Mouse (Mus musculus): ENCODE data around the gene Rnf224. TPM values are rescaled to one million over a fixed set of nuclear protein-coding genes. Genes with fewer than 3 reads are reported as not detected.

Rnf224 gene
- polyA plus RNA-seq (2012): 0.12 and 0.18 TPM in 2 replicates

GRCm38 (mm10) chr2:25236614-25237013 lies at the start of gene Rnf224:
TSS of gene Rnf224 (minus strand) at chr2:25236787.

DNA sequence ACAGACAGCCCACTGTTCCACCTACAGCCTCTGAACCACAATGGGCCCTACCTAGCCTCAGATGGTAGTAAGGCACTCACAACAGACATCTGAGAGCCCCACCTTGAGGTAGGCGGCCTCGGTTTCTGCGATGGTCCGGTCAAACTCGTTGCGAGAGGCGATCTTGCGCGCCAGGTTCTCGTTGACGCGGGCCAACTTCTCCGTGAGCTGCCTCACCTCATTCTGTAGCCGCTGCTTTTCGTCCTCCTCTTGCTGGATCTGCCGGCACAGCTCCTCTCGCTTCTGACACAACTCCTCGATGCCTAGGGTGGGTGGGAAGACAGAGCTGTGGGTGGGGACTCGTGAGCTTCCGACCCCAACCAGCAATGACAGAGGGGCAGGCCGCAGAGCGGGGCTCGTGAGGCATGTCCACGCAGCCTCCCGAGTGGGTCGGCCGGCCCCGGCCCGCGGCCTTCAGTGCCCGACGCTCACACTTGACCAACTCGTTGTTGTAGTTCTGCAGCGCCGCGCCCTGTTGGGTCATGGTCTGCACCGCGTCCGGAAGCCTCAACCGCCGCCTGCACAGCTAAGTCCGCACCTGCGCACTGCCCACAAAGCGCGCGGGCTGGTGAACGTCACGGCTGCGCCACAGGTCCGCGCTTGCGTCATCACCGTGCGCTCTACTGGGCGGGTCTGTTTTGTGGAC lies 35.4 kb upstream of the Rnf224 start, which contains the start of the genes Ssna1 and Anapc2:
Gene Ssna1, minus strand, starts transcription at position 612 of the 685 bp plus-strand sequence.
Gene Anapc2, plus strand, starts transcription at position 652 of the 685 bp plus-strand sequence.

DNA sequence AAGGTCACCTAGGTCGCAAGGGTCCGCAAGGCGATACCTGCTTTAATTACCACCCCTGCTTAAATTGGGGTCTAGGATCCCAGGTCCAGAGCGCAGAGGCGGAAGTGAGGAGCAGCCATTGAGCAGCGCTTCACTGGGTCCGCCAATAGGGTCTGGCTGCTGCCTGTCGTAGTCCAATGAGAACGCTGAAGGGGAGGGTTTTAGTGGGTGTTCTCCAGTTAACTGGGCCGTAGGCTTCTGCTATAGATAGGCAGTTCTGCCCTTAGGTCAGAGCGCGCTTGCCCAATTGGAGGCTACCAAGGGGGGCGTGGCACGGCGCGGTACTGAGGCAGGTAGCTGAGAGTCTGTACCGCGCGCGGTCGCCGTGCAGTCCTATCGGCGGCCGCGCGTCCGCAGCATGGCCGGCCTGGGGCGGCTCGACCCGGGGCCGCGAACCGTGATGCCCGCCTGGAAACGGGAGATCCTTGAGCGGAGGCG lies 25.7 kb upstream of the Rnf224 start, which contains the start of gene Tprn:
Gene Tprn, plus strand, starts transcription at position 328 of the 477 bp plus-strand sequence.

GRCm38 (mm10) chr2:25255284-25255779 lies 18.7 kb upstream of the Rnf224 start, which contains the start of gene Tmem203:
TSS of gene Tmem203 (plus strand) at chr2:25255439.

DNA sequence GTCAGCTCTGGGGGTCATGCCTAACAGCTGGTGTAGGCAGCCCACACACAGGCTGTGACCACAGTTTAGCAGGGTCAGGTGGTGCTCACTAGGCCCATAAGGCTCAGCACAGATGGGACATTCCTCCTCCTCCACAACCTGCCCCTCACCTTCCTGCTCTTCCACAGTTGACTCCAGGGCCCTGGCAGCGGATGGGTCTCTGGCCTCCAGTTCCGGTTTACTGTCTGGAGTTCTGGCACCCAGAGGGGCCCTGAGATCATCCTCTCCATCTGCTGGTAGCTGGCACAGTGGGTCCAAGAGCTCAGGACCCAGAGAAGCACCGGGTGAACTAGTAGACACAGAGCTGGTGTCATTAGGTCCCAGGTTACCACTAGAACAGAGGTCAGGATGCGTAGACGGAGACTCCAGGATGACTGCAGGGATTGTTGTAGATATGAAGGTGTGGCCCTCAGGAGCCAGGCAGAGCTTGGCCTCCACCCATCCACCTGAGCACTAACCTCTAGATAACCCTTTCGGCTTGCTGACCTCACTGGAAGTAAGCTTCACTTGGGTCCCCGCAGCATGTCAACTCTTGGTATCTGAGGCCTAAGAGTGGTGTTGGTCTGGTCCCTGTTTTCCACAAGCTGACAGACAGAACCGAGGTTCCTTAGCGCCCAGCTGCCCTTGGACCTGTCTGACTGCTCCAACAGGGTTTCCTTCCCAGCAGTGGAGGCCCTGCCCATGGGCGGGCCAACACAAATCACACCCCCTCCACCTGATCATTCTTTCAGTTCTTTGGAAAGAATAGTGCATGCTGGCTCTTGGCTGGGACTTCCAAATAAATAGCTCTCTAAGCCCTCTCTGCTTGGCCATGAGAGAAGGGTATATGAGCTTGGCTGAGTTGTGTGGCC lies 9.8 kb upstream of the Rnf224 start, which contains the start of gene AL732309.1:
Gene AL732309.1, minus strand, starts transcription at position 681 of the 890 bp plus-strand sequence.

GRCm38 (mm10) chr2:25242101-25242506 lies 5.5 kb upstream of the Rnf224 start, which contains the start of the genes Rnf208 and Cysrt1:
TSS of gene Rnf208 (plus strand) at chr2:25242255.
TSS of gene Cysrt1 (minus strand) at chr2:25242452.

GRCm38 (mm10) chr2:25234050-25234449 lies 2.5 kb downstream of the Rnf224 start, which contains the start of gene Slc34a3:
TSS of gene Slc34a3 (minus strand) at chr2:25234364.

GRCm38 (mm10) chr2:25224492-25224765 lies 12.2 kb downstream of the Rnf224 start, which contains the start of gene Tubb4b:
TSS of gene Tubb4b (minus strand) at chr2:25224702.

GRCm38 (mm10) chr2:25218445-25218844 lies 18.1 kb downstream of the Rnf224 start, which contains the start of gene Fam166a:
TSS of gene Fam166a (plus strand) at chr2:25218745.

GRCm38 (mm10) chr2:25214444-25214843 lies 22.1 kb downstream of the Rnf224 start, which contains the start of gene Stpg3:
TSS of gene Stpg3 (minus strand) at chr2:25214637.

GRCm38 (mm10) chr2:25211121-25211670 lies 25.4 kb downstream of the Rnf224 start, which contains the start of gene Nelfb:
TSS of gene Nelfb (minus strand) at chr2:25211489.

GRCm38 (mm10) chr2:25196172-25196954 lies 40.2 kb downstream of the Rnf224 start, which contains the start of gene Tor4a:
TSS of gene Tor4a (minus strand) at chr2:25196886.

Other genes with a start within 250 kb of the Rnf224 start
- 19.1 and 31.9 TPM in 2 replicates for gene Nsmf, start 182.4 kb downstream of the Rnf224 start, polyA plus RNA-seq (2012)
- not detected in 2 replicates for gene Entpd8, start 156.5 kb downstream of the Rnf224 start, polyA plus RNA-seq (2012)
- 0.03 and 0.15 TPM in 2 replicates for gene Noxa1, start 141.6 kb downstream of the Rnf224 start, polyA plus RNA-seq (2012)
- gene Nrarp, start 56.0 kb downstream of the Rnf224 start, polyA plus RNA-seq (2012): 4.1 and 6.7 TPM in 2 replicates
- gene Tor4a, start 39.9 kb downstream of the Rnf224 start, polyA plus RNA-seq (2012): 8.8 and 14.5 TPM in 2 replicates
- 26.8 and 30.3 TPM in 2 replicates for gene Nelfb, start 25.3 kb downstream of the Rnf224 start, polyA plus RNA-seq (2012)
- gene Stpg3, start 22.1 kb downstream of the Rnf224 start, polyA plus RNA-seq (2012): 0.09 and 0.26 TPM in 2 replicates
- 0.07 and 0.15 TPM in 2 replicates for gene Fam166a, start 18.0 kb downstream of the Rnf224 start, polyA plus RNA-seq (2012)
- 382 and 509 TPM in 2 replicates for gene Tubb4b, start 12.1 kb downstream of the Rnf224 start, polyA plus RNA-seq (2012)
- gene Slc34a3, start 2.4 kb downstream of the Rnf224 start, polyA plus RNA-seq (2012): not detected in 2 replicates
- 8.5 and 13.7 TPM in 2 replicates for gene Rnf208, start 5.5 kb upstream of the Rnf224 start, polyA plus RNA-seq (2012)
- gene Cysrt1, start 5.7 kb upstream of the Rnf224 start, polyA plus RNA-seq (2012): 0.22 TPM in 1 of 2 replicates, not detected in the other
- gene AL732309.1, start 10.1 kb upstream of the Rnf224 start, polyA plus RNA-seq (2012): 2.8 TPM in 1 of 2 replicates, not detected in the other
- 7.3 and 8.5 TPM in 2 replicates for gene Tmem203, start 18.7 kb upstream of the Rnf224 start, polyA plus RNA-seq (2012)
- gene Tprn, start 25.8 kb upstream of the Rnf224 start, polyA plus RNA-seq (2012): 58.1 and 64.5 TPM in 2 replicates
- 223 and 227 TPM in 2 replicates for gene Ssna1, start 35.7 kb upstream of the Rnf224 start, polyA plus RNA-seq (2012)
- gene Anapc2, start 35.7 kb upstream of the Rnf224 start, polyA plus RNA-seq (2012): 23.1 and 24.8 TPM in 2 replicates
- not detected in 2 replicates for gene Tmem210, start 51.4 kb upstream of the Rnf224 start, polyA plus RNA-seq (2012)
- gene Lrrc26, start 53.1 kb upstream of the Rnf224 start, polyA plus RNA-seq (2012): not detected in 2 replicates
- gene Grin1, start 82.4 kb upstream of the Rnf224 start, polyA plus RNA-seq (2012): 0.01 and 0.02 TPM in 2 replicates
- gene Man1b1, start 95.6 kb upstream of the Rnf224 start, polyA plus RNA-seq (2012): 27.2 and 28.1 TPM in 2 replicates
- 6.3 and 7.2 TPM in 2 replicates for gene Dpp7, start 119.6 kb upstream of the Rnf224 start, polyA plus RNA-seq (2012)
- gene Uap1l1, start 128.9 kb upstream of the Rnf224 start, polyA plus RNA-seq (2012): 16.7 and 24.2 TPM in 2 replicates
- gene Sapcd2, start 135.5 kb upstream of the Rnf224 start, polyA plus RNA-seq (2012): 35.8 and 46.8 TPM in 2 replicates
- gene Entpd2, start 159.1 kb upstream of the Rnf224 start, polyA plus RNA-seq (2012): 0.09 and 0.39 TPM in 2 replicates
- gene Npdc1, start 162.6 kb upstream of the Rnf224 start, polyA plus RNA-seq (2012): 2.3 and 6.0 TPM in 2 replicates
- gene Fut7, start 186.5 kb upstream of the Rnf224 start, polyA plus RNA-seq (2012): 19.2 and 28.1 TPM in 2 replicates
- 58.0 and 85.3 TPM in 2 replicates for gene Abca2, start 191.9 kb upstream of the Rnf224 start, polyA plus RNA-seq (2012)
- 0.61 TPM in 1 of 2 replicates, not detected in the other for gene Clic3, start 220.1 kb upstream of the Rnf224 start, polyA plus RNA-seq (2012)
- gene Paxx, start 224.3 kb upstream of the Rnf224 start, polyA plus RNA-seq (2012): 81.2 and 90.9 TPM in 2 replicates
- 0.83 and 1.2 TPM in 2 replicates for gene Ptgds, start 233.3 kb upstream of the Rnf224 start, polyA plus RNA-seq (2012)

All from megakaryocyte-erythroid progenitor cell, adult 5 weeks (primary cell).